Mouse (Mus musculus) liver, postnatal 0 days (tissue): Measurements from ENCODE around the gene Rag2. TPM values are rescaled to one million over a fixed set of nuclear protein-coding genes. Genes with fewer than 3 reads are reported as not detected.

Experiments used
- ATAC-seq: fragments of 200-750 bp; cut with Nextera tagmentation; 2 replicates; pipeline ENCODE4 v1.8.0; 2017; ENCODE audit warnings: mild to moderate bottlenecking, moderate library complexity
- DNase-seq: peaks from one replicate; pipeline ENCODE4 v3.0.0-alpha.2; 2016
- H3K27ac ChIP-seq: fragments of 300-500 bp; sonication (generic); 2 replicates; pipeline ENCODE4 v1.5.1; 2014; ENCODE audit warnings: antibody characterized with exemption, moderate library complexity, mild to moderate bottlenecking, low read depth
- H3K27me3 ChIP-seq: fragments of 300-500 bp; sonication (generic); 2 replicates; pipeline ENCODE4 v1.6.1; 2014; ENCODE audit warnings: low read length, control low read depth, mixed read lengths; ENCODE audit not compliant: insufficient read depth
- H3K36me3 ChIP-seq: fragments of 300-500 bp; sonication (generic); replicated peaks from 2 replicates; pipeline ENCODE4 v1.6.1; 2014; ENCODE audit warnings: mild to moderate bottlenecking, control low read depth, low read length, moderate library complexity, mixed read lengths; ENCODE audit not compliant: insufficient read depth
- H3K4me1 ChIP-seq: fragments of 300-500 bp; sonication (generic); 2 replicates; pipeline ENCODE4 v1.6.1; 2014; ENCODE audit warnings: antibody characterized with exemption, mild to moderate bottlenecking, control low read depth; ENCODE audit not compliant: insufficient read depth
- H3K4me2 ChIP-seq: fragments of 300-500 bp; sonication (generic); 2 replicates; pipeline ENCODE4 v1.6.1; 2014; ENCODE audit warnings: low read depth, mild to moderate bottlenecking, low read length, moderate library complexity, mixed read lengths
- H3K4me3 ChIP-seq: fragments of 300-500 bp; sonication (generic); 2 replicates; pipeline ENCODE4 v1.5.1; 2014; ENCODE audit warnings: low read depth, low read length
- H3K9ac ChIP-seq: fragments of 300-500 bp; sonication (generic); replicated peaks from 2 replicates; pipeline ENCODE4 v1.6.1; 2014; ENCODE audit warnings: mild to moderate bottlenecking, moderate library complexity
- H3K9me3 ChIP-seq: fragments of 300-500 bp; sonication (generic); 2 replicates; pipeline ENCODE4 v1.6.1; 2016; ENCODE audit warnings: mild to moderate bottlenecking, control low read depth, low read length, mixed read lengths
- CTCF ChIP-seq: sonication (generic); IDR thresholded peaks from 2 replicates; pipeline ENCODE4 v1.5.1; 2016; ENCODE audit warnings: antibody characterized with exemption, low read depth
- EP300 ChIP-seq: IDR thresholded peaks from 2 replicates; pipeline ENCODE4 v1.6.1; 2016; ENCODE audit warnings: antibody characterized with exemption, low read depth, mild to moderate bottlenecking
- WGBS: fragments of 180-500 bp; shearing (Covaris S2); extraction: QIAGEN DNeasy Blood & Tissue Kit; methylation state at CpG from one replicate; pipeline ENCODE4 v1.1.7; 2014; ENCODE audit not compliant: insufficient replicate concordance; 5-methylcytosine and 5-hydroxymethylcytosine counted together
- polyA plus RNA-seq: library from polyadenylated mRNA; unstranded; fragments of >200 nt; fragmentation: Nextera tagmentation; extraction: Ambion mirVana; gene quantifications from 2 replicates; pipeline ENCODE4 v1.2.1, GENCODE M21; 2015

Gene Rag2
- polyA plus RNA-seq: 1.1 and 1.4 TPM in 2 replicates

DNA sequence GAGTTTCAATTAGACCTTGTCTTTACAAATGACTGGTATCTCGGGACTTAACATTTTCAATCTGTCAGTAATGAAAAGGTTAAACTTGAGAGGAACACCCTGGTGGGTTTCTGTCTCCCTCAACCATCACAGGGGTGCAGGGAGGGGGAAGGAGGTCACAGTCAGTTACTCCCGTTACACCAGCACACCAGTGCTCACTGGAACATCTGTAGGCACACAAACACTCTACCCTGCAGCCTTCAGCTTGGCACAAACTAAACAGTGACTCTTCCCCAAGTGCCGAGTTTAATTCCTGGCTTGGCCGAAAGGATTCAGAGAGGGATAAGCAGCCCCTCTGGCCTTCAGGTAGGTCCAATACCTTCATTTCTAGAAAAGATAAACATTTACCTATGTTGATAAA is at the start of gene Rag2:
TSS of gene Rag2 (plus strand) at position 193 of the 400 bp plus-strand sequence.
- TF ChIP-seq EP300 (no peak), CTCF (no peak)
- no peak for DNase-seq
- WGBS: 45% methylated on average over 4 of the region's 4 CpGs
- no peak for ATAC-seq
- Histone ChIP-seq H3K4me1 (peaks cover 2% of the 10 kb centered on the region; the same call in 1 of the 2 replicates), H3K27ac (peak within 1 kb of the TSS; percentile 2; the same call in 1 of the 2 replicates), H3K4me3 (0 out of 2 replicates have a peak within 1 kb of the TSS, but pooled peaks have one; percentile 2), H3K36me3 (no peaks in the 10 kb centered on the region), H3K9ac (no peak within 1 kb of the TSS), H3K9me3 (no peaks in the 10 kb centered on the region), H3K27me3 (no peaks in the 10 kb centered on the region), H3K4me2 (no peak within 1 kb of the TSS)

- no peaks in the 10 kb centered on the region for H3K36me3 ChIP-seq
- no peak for TF ChIP-seq CTCF
- 81% methylated on average over 4 of the region's 4 CpGs for WGBS
Observed at GRCm38 (mm10) chr2:101577243-101577642, 47.3 kb upstream of the Rag2 start.

GRCm38 (mm10) chr2:101580027-101580426 is 44.5 kb upstream of the Rag2 start:
- Histone ChIP-seq H3K9me3 (no peaks in the 10 kb centered on the region), H3K9ac (no peak overlapping the region), H3K4me3 (no peak overlapping the region), H3K36me3 (no peaks in the 10 kb centered on the region), H3K4me2 (no peak overlapping the region), H3K27ac (no peak overlapping the region), H3K4me1 (no peaks in the 10 kb centered on the region), H3K27me3 (no peaks in the 10 kb centered on the region)
- no peak for DNase-seq
- 61% methylated on average over 2 of the region's 2 CpGs for WGBS
- TF ChIP-seq CTCF: no peak
- TF ChIP-seq EP300: no peak
- ATAC-seq: no peak

More at GRCm38 (mm10) chr2:101577243-101577642, 47.3 kb upstream of the Rag2 start:
- Histone ChIP-seq H3K9ac (no peak overlapping the region), H3K4me2 (no peak overlapping the region), H3K4me3 (no peak overlapping the region), H3K4me1 (no peaks in the 10 kb centered on the region), H3K27me3 (no peaks in the 10 kb centered on the region), H3K9me3 (no peaks in the 10 kb centered on the region), H3K27ac (no peak overlapping the region)
- DNase-seq: no peak
- ATAC-seq: no peak

DNA sequence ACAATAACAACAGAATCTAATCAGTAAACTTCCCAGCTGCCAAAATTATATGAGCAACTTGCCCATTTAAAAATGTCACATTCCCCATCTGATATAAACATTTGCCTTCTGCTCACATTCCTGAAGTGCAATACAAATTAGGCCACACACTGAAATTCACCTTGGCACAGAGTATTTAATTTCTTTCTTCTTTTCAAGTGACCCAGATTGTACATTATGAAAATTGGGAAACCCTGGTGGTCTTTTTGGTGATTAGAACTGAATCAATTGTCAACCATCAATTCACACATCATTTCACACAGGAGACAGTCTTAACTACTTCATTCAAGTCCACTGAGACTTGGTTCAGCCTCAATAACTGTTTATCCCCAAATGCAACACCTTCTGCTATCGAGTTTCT is 44.1 kb upstream of the Rag2 start:
- whole genome bisulfite sequencing: 79% methylated on average over 1 of the region's 1 CpGs
- H3K27me3 ChIP-seq: no peaks in the 10 kb centered on the region
- H3K4me1 ChIP-seq: no peaks in the 10 kb centered on the region
- H3K4me3 ChIP-seq: no peak overlapping the region
- TF ChIP-seq EP300: no peak
- no peak for TF ChIP-seq CTCF
- no peak for DNase-seq
- H3K36me3 ChIP-seq: no peaks in the 10 kb centered on the region
- no peak overlapping the region for H3K4me2 ChIP-seq
- no peak overlapping the region for H3K27ac ChIP-seq
- ATAC-seq: no peak
- H3K9ac ChIP-seq: no peak overlapping the region
- no peaks in the 10 kb centered on the region for H3K9me3 ChIP-seq

DNA sequence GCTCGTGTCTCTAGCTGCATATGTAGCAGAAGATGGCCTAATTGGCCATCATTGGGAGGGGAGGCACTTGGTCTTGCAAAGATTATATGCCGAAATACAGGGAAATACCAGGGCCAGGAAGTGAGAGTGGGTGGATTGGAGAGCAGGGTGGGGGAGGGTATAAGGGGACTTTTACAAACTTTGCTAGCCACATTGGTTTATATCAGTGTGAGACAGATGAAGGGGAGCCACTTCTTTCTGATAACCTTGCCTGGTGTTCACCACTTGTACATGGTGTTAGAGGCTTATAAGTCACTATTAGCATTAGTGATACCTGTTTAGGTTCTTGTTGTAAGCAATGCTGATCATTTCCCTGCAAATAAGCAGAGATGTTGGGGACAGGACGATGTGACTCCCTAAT is 43.5 kb upstream of the Rag2 start:
- H3K27me3 ChIP-seq: no peaks in the 10 kb centered on the region
- no peak overlapping the region for H3K9ac ChIP-seq
- WGBS: 57% methylated on average over 3 of the region's 3 CpGs
- no peak overlapping the region for H3K27ac ChIP-seq
- no peak for TF ChIP-seq CTCF
- no peak for TF ChIP-seq EP300
- H3K9me3 ChIP-seq: no peaks in the 10 kb centered on the region
- no peaks in the 10 kb centered on the region for H3K4me1 ChIP-seq
- no peaks in the 10 kb centered on the region for H3K36me3 ChIP-seq
- no peak overlapping the region for H3K4me3 ChIP-seq
- ATAC-seq (no peak), DNase-seq (no peak)
- H3K4me2 ChIP-seq: no peak overlapping the region

- Histone ChIP-seq H3K9ac (no peak overlapping the region), H3K36me3 (no peaks in the 10 kb centered on the region), H3K4me3 (no peak overlapping the region), H3K27ac (no peak overlapping the region), H3K9me3 (no peaks in the 10 kb centered on the region), H3K4me1 (no peaks in the 10 kb centered on the region), H3K27me3 (no peaks in the 10 kb centered on the region), H3K4me2 (no peak overlapping the region)
- DNase-seq (no peak), ATAC-seq (no peak)
- WGBS: 67% methylated on average over 3 of the region's 3 CpGs
- no peak for TF ChIP-seq EP300
- no peak for TF ChIP-seq CTCF
Observed at GRCm38 (mm10) chr2:101581418-101581817, 43.1 kb upstream of the Rag2 start.

- Histone ChIP-seq H3K9me3 (no peaks in the 10 kb centered on the region), H3K27me3 (no peaks in the 10 kb centered on the region), H3K36me3 (no peaks in the 10 kb centered on the region), H3K27ac (no peak overlapping the region), H3K4me1 (no peaks in the 10 kb centered on the region), H3K9ac (no peak overlapping the region), H3K4me3 (no peak overlapping the region), H3K4me2 (no peak overlapping the region)
- ATAC-seq (no peak), DNase-seq (no peak)
- 71% methylated on average over 8 of the region's 8 CpGs for WGBS
- TF ChIP-seq EP300 (no peak), CTCF (no peak)
Observed at GRCm38 (mm10) chr2:101591356-101591755, 33.2 kb upstream of the Rag2 start.
